Mouse (Mus musculus) gastrocnemius, adult 2 months (tissue): ENCODE results near the gene Gfy. TPM values are rescaled to one million over a fixed set of nuclear protein-coding genes. Genes with fewer than 3 reads are reported as not detected.
"Not testable (repeated sequence)": the region's sequence is repeated elsewhere in the genome, so short reads cannot be mapped to it uniquely, and the experiment has no call there.

Experiments
- DNase-seq: peaks from one replicate; pipeline ENCODE4 v3.0.0; 2022
- H3K27ac ChIP-seq: fragments of 200-600 bp; 2 replicates; pipeline ENCODE4 v1.8.1; 2022; ENCODE audit warnings: mild to moderate bottlenecking
- H3K4me3 ChIP-seq: fragments of 200-600 bp; 2 replicates; pipeline ENCODE4 v1.8.1; 2022; ENCODE audit warnings: mild to moderate bottlenecking, moderate library complexity
- CTCF ChIP-seq: fragments of 200-600 bp; IDR thresholded peaks from 2 replicates; pipeline ENCODE4 v1.8.1; 2022; ENCODE audit warnings: antibody characterized with exemption, mild to moderate bottlenecking, moderate library complexity
- intact Hi-C: fragments of 180-260 bp; cut with DNase I; formaldehyde crosslinking; loops from one replicate; pipeline ENCODE4 v1.15.1; 2025
- total RNA-seq, 2 experiments: library from RNA; stranded (reverse); gene quantifications; 2 replicates each; pipeline ENCODE4 v1.2.3; 2021

Gfy gene
- total RNA-seq, 2 experiments from 2014 or later = not detected

GRCm38 (mm10) chr7:45160866-45161265, 18.5 kb downstream of the Gfy start:
- intact Hi-C loops = no loop called here
- no peak for TF ChIP-seq CTCF
- DNase-seq = no peak
- Histone ChIP-seq H3K27ac (no peak overlapping the region), H3K4me3 (no peak overlapping the region)

GRCm38 (mm10) chr7:45160316-45160800, 19.0 kb downstream of the Gfy start:
- no peak for TF ChIP-seq CTCF
- no peak overlapping the region for H3K27ac ChIP-seq
- no peak for DNase-seq
- H3K4me3 ChIP-seq = no peak overlapping the region
- intact Hi-C loops = no loop called here

GRCm38 (mm10) chr7:45158991-45159390, 20.4 kb downstream of the Gfy start:
- Histone ChIP-seq H3K27ac (no peak overlapping the region), H3K4me3 (no peak overlapping the region)
- intact Hi-C loops = no loop called here
- TF ChIP-seq CTCF = no peak
- DNase-seq = no peak

- Histone ChIP-seq H3K27ac (no peak overlapping the region), H3K4me3 (no peak overlapping the region)
- intact Hi-C loops = no loop called here
- TF ChIP-seq CTCF = no peak
- no peak for DNase-seq
Measured at GRCm38 (mm10) chr7:45157459-45157858, 21.9 kb downstream of the Gfy start.

- Histone ChIP-seq H3K4me3 (no peak overlapping the region), H3K27ac (no peak overlapping the region)
- TF ChIP-seq CTCF = no peak
- no peak for DNase-seq
- intact Hi-C loops = no loop called here
Measured at GRCm38 (mm10) chr7:45156206-45156605, 23.2 kb downstream of the Gfy start.

- Histone ChIP-seq H3K4me3 (no peak overlapping the region), H3K27ac (peak overlapping the region; percentile 97; the same call in 1 of the 2 replicates)
- DNase-seq = no peak
- intact Hi-C loops = no loop called here
- TF ChIP-seq CTCF = no peak
Measured at GRCm38 (mm10) chr7:45155590-45155989, 23.8 kb downstream of the Gfy start.

- peak; percentile 76 for DNase-seq
- Histone ChIP-seq H3K27ac (peak overlapping the region; percentile 97), H3K4me3 (peak overlapping the region; percentile 86)
- peak; percentile 62 for TF ChIP-seq CTCF
- intact Hi-C loops = no loop called here
Measured at GRCm38 (mm10) chr7:45154993-45155514, 24.3 kb downstream of the Gfy start.

GRCm38 (mm10) chr7:45154096-45154992, 25.0 kb downstream of the Gfy start, which contains the start of the genes Pih1d1 and Aldh16a1:
Gene Pih1d1 (plus strand): TSS chr7:45154303.
Gene Aldh16a1 (minus strand): TSS chr7:45154584.
- Histone ChIP-seq H3K4me3 (peak within 1 kb of the TSS; percentile 86), H3K27ac (peak within 1 kb of the TSS; percentile 97)
- intact Hi-C loops = no loop called here
- peak; percentile 68 for TF ChIP-seq CTCF
- peak; percentile 99 for DNase-seq

GRCm38 (mm10) chr7:45153586-45153985, 25.8 kb downstream of the Gfy start:
- no peak for TF ChIP-seq CTCF
- H3K4me3 ChIP-seq = peak overlapping the region; percentile 86
- peak overlapping the region; percentile 97 for H3K27ac ChIP-seq
- intact Hi-C loops = no loop called here
- no peak for DNase-seq

GRCm38 (mm10) chr7:45153052-45153451, 26.3 kb downstream of the Gfy start:
- intact Hi-C loops, H3K4me3 ChIP-seq, DNase-seq: not testable (repeated sequence)
- peak overlapping the region; percentile 97 for H3K27ac ChIP-seq

GRCm38 (mm10) chr7:45151303-45151702, 28.1 kb downstream of the Gfy start:
- no peak for TF ChIP-seq CTCF
- DNase-seq = peak; percentile 64
- intact Hi-C loops = no loop called here
- Histone ChIP-seq H3K27ac (peak overlapping the region; percentile 77), H3K4me3 (no peak overlapping the region)

GRCm38 (mm10) chr7:45150321-45150720, 29.0 kb downstream of the Gfy start:
- TF ChIP-seq CTCF = no peak
- peak overlapping the region; percentile 77 for H3K27ac ChIP-seq
- DNase-seq = no peak
- H3K4me3 ChIP-seq = no peak overlapping the region
- intact Hi-C loops = no loop called here

GRCm38 (mm10) chr7:45149545-45149944, 29.8 kb downstream of the Gfy start:
- no peak for TF ChIP-seq CTCF
- intact Hi-C loops = no loop called here
- peak overlapping the region; percentile 77 for H3K27ac ChIP-seq

More at GRCm38 (mm10) chr7:45149545-45149944, 29.8 kb downstream of the Gfy start:
- H3K4me3 ChIP-seq = no peak overlapping the region
- DNase-seq = peak; percentile 51
